Mouse (Mus musculus) intestine, postnatal 0 days (tissue): Measurements from ENCODE around the gene Tomm5. TPM values are rescaled to one million over a fixed set of nuclear protein-coding genes. Genes with fewer than 3 reads are reported as not detected.
"Not testable (repeated sequence)": the region's sequence is repeated elsewhere in the genome, so short reads cannot be mapped to it uniquely, and the experiment has no call there.

ENCODE experiments used
- ATAC-seq: fragments of 200-750 bp; cut with Nextera tagmentation; 2 replicates; pipeline ENCODE4 v1.8.0; 2017; ENCODE audit warnings: mild to moderate bottlenecking, moderate TSS enrichment, moderate library complexity
- H3K27ac ChIP-seq: fragments of 300-500 bp; sonication (generic); 2 replicates; pipeline ENCODE4 v1.5.1; 2014; ENCODE audit warnings: mild to moderate bottlenecking, low read depth, low read length, moderate library complexity
- H3K27me3 ChIP-seq: fragments of 300-500 bp; sonication (generic); replicated peaks from 2 replicates; pipeline ENCODE4 v1.6.1; 2014; ENCODE audit warnings: low read length, mixed read lengths; ENCODE audit not compliant: control insufficient read depth, insufficient read depth
- H3K36me3 ChIP-seq: fragments of 300-500 bp; sonication (generic); 2 replicates; pipeline ENCODE4 v1.6.1; 2014; ENCODE audit warnings: mild to moderate bottlenecking, moderate library complexity; ENCODE audit not compliant: control insufficient read depth, insufficient read depth
- H3K4me1 ChIP-seq: fragments of 300-500 bp; sonication (generic); replicated peaks from 2 replicates; pipeline ENCODE4 v1.6.1; 2014; ENCODE audit warnings: antibody characterized with exemption, low read length, mixed read lengths; ENCODE audit not compliant: control insufficient read depth, insufficient read depth
- H3K4me2 ChIP-seq: fragments of 300-500 bp; sonication (generic); replicated peaks from 2 replicates; pipeline ENCODE4 v1.6.1; 2014; ENCODE audit warnings: low read depth, mild to moderate bottlenecking, moderate library complexity
- H3K4me3 ChIP-seq: fragments of 300-500 bp; sonication (generic); 2 replicates; pipeline ENCODE4 v1.5.1; 2014; ENCODE audit warnings: low read depth, low read length
- H3K9ac ChIP-seq: fragments of 300-500 bp; sonication (generic); 2 replicates; pipeline ENCODE4 v1.6.1; 2014; ENCODE audit warnings: mild to moderate bottlenecking, low read depth, low read length
- H3K9me3 ChIP-seq: fragments of 300-500 bp; sonication (generic); 2 replicates; pipeline ENCODE4 v1.6.1; 2016; ENCODE audit warnings: mixed run types; ENCODE audit not compliant: control insufficient read depth
- CTCF ChIP-seq: sonication (generic); IDR thresholded peaks from 2 replicates; pipeline ENCODE4 v1.5.1; 2016; ENCODE audit warnings: low read depth, mild to moderate bottlenecking, control low read depth, antibody characterized with exemption, moderate library complexity
- WGBS: fragments of 180-500 bp; shearing (Covaris S2); extraction: QIAGEN DNeasy Blood & Tissue Kit; methylation state at CpG from one replicate; pipeline ENCODE4 v1.1.7; 2014; 5-methylcytosine and 5-hydroxymethylcytosine counted together
- polyA plus RNA-seq: library from polyadenylated mRNA; unstranded; fragments of >200 nt; fragmentation: Nextera tagmentation; extraction: Ambion mirVana; gene quantifications from 2 replicates; pipeline ENCODE4 v1.2.1, GENCODE M21; 2015

Gene Tomm5
- polyA plus RNA-seq, 1 experiment from 2014 or later = 274 TPM

DNA sequence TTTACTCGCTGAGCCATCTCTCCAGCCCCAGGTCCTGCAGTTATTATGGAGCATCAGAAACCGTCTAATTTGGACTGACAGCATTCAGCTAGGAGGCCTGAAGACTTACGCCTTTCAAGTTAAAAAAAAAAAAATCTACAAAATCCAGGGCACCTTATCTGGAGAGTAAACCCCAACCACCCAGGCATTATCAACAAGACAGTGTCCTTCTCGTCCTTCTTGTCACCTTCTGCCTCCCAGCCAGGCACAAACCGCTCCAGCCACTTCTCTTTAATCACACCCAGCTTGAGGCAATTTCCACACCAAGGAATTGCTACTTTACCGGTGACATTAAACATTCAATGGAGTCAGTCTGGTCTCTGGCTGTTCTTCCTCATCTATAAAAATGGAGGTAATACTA lies 34.4 kb downstream of the Tomm5 start:
- no peak for TF ChIP-seq CTCF
- Histone ChIP-seq H3K9me3 (no peaks in the 10 kb centered on the region), H3K4me3 (no peak overlapping the region), H3K4me1 (no peaks in the 10 kb centered on the region), H3K27ac (no peak overlapping the region), H3K36me3 (no peaks in the 10 kb centered on the region), H3K27me3 (no peaks in the 10 kb centered on the region), H3K9ac (no peak overlapping the region), H3K4me2 (no peak overlapping the region)
- ATAC-seq = no peak
- WGBS = 85% methylated on average over 6 of the region's 6 CpGs

DNA sequence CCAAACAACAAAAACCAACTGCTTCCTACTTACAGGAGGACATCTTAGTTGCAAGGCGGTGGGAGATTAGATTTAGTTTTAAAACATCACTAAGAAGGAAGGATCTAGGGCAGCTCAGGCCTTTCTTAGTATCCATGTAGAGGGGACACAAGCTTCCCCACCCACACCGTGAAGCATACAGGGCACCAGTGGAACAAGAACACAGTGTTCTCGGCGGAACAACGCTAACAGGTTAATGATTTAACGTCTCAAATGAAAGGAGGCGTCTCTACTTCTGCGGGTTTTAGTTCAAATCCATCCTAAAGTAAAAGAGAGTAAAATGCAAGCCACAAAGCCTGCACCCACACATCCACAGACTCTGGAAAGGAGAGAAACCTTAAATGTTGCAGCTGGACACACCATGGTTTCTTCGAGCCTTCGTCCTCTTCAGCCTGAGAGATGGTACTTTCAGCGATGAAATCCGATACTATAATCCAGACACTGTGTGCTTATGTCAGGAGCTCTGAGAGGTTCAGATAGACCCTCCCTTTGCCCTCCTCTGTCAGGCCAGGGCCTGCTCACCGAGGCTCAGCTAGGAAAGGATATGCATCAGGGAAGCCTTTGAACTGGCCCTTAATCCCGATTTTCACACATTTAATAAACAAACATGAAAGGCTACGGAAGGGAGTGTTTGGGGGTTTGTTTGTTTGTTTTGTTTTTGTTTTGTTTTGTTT lies 35.5 kb downstream of the Tomm5 start:
- no peaks in the 10 kb centered on the region for H3K4me1 ChIP-seq
- H3K9ac ChIP-seq = no peak overlapping the region
- H3K27ac ChIP-seq = no peak overlapping the region
- WGBS = 66% methylated on average over 15 of the region's 15 CpGs
- no peaks in the 10 kb centered on the region for H3K9me3 ChIP-seq
- no peaks in the 10 kb centered on the region for H3K27me3 ChIP-seq
- ATAC-seq = no peak
- no peak overlapping the region for H3K4me2 ChIP-seq
- H3K4me3 ChIP-seq = no peak overlapping the region
- H3K36me3 ChIP-seq = no peaks in the 10 kb centered on the region
- no peak for TF ChIP-seq CTCF

DNA sequence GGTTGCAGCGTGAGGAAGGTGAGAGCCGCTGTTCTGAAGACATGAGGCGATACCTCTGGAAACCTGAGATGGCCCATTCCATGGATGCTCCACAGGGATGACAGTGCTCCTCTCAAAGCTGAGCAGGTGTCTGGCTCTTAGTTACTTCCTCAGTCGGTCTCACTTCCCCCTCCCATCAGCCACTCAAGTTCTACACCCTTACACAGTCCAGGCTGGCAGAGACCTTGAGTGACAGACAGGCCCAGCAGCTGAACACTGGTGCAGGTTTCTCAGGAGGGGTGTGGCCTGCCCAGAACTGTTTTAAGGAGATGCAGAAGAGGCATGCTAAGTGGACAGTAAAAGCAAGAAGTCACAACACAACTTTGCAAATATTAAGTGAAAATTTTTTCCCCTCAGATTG lies 40.2 kb downstream of the Tomm5 start:
- peaks cover 5% of the 10 kb centered on the region; the same call in 1 of the 2 replicates for H3K4me1 ChIP-seq
- no peak for ATAC-seq

DNA sequence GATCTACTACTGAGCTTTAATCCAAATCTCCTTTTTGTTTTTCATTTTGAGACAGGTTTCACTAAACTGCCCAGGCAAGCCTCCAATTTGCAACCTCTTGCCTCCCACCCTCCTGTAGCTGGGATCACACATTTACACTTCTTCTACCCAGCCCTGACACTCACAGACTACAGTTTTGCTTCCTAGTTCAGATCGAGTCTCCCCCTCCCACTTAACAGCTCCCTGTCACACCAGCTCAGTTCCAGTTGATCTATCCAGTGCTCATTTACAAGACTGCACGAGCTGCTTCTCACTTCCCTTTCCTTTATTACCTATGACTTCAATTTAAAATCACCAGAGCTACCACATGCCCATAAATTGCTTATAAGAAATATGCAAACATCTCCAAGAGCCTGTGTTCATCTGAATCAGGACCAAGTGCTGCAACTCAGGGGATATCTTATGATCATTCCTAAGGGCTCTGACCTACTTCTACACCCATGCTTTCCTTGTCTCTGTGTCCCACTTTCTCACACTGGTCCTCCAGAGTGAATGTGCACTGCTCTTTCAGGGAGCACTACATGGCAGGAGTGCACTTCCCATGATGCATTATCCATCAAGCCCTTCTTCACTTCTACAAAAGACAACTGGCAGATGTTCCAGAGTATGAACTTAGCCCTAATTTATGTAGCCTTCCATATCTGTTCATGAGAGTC lies 41.7 kb downstream of the Tomm5 start:
- WGBS = 49% methylated on average over 2 of the region's 2 CpGs
- H3K9ac ChIP-seq = no peak overlapping the region
- H3K4me3 ChIP-seq = no peak overlapping the region
- ATAC-seq = no peak
- H3K4me1 ChIP-seq = peaks cover 5% of the 10 kb centered on the region; the same call in 1 of the 2 replicates
- no peak for TF ChIP-seq CTCF
- no peak overlapping the region for H3K27ac ChIP-seq
- H3K9me3 ChIP-seq = no peaks in the 10 kb centered on the region
- no peak overlapping the region for H3K4me2 ChIP-seq
- H3K27me3 ChIP-seq = no peaks in the 10 kb centered on the region
- H3K36me3 ChIP-seq = no peaks in the 10 kb centered on the region

More for the DNA sequence above, 40.2 kb downstream of the Tomm5 start:
- no peaks in the 10 kb centered on the region for H3K9me3 ChIP-seq
- WGBS = 88% methylated on average over 4 of the region's 4 CpGs
- H3K36me3 ChIP-seq = no peaks in the 10 kb centered on the region
- H3K27ac ChIP-seq = no peak overlapping the region
- no peak overlapping the region for H3K9ac ChIP-seq
- no peak overlapping the region for H3K4me2 ChIP-seq
- TF ChIP-seq CTCF = no peak
- no peak overlapping the region for H3K4me3 ChIP-seq
- H3K27me3 ChIP-seq = no peaks in the 10 kb centered on the region

DNA sequence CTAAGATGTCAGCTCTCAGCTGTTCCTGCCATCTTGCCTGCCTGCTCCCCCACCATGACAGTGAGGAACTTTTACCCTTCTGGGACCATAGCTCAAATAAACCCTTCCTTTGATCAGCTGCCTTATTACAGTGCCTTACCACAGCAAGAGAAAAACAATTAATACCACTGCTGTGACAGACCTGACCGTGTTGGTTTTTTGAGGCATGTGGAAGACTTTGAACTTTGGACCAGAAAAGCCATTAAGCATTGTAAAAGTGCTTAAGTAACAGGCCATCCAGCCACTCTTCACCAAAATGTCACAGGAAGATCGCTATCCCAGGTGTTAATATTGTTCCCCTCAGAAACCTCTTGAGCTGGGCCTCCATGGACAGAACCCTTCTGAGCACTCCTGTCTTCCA lies 43.3 kb downstream of the Tomm5 start:
- ATAC-seq = peak; percentile 70
- Histone ChIP-seq H3K4me2 (no peak overlapping the region), H3K4me3 (no peak overlapping the region), H3K27ac (no peak overlapping the region; the same call in 1 of the 2 replicates), H3K4me1 (peaks cover 5% of the 10 kb centered on the region; the same call in 1 of the 2 replicates), H3K27me3 (no peaks in the 10 kb centered on the region), H3K9ac (no peak overlapping the region), H3K9me3 (no peaks in the 10 kb centered on the region), H3K36me3 (no peaks in the 10 kb centered on the region)
- no peak for TF ChIP-seq CTCF
- 41% methylated on average over 2 of the region's 2 CpGs for WGBS

DNA sequence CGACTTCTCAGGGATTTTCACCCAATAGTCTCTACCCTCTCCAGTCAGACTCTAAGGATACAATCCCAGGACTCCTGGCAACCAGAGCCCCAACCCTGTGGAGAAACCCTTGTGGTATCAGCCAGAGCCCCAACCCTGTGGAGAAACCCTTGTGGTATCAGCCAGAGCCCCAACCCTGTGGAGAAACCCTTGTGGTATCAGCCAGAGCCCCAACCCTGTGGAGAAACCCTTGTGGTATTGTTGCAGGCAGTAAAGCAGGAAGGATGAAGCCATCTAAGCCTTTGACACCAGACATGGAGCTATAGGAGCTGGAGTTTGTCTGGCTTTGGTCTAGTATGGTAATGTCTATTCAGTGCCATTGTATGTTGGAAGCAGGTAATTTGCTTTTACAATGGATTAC lies 44.1 kb downstream of the Tomm5 start:
- not testable (repeated sequence) for H3K27me3 ChIP-seq

More for the DNA sequence above, 44.1 kb downstream of the Tomm5 start:
- not testable (repeated sequence) for H3K4me1 ChIP-seq, H3K9ac ChIP-seq, H3K36me3 ChIP-seq, ATAC-seq, H3K4me3 ChIP-seq, H3K9me3 ChIP-seq, H3K4me2 ChIP-seq, H3K27ac ChIP-seq
- WGBS = 87% methylated on average over 1 of the region's 1 CpGs
